Mouse (Mus musculus): Measurements from ENCODE around the gene Tbxa2r.

GRCm38 (mm10) chr10:81355533-81355932, 27.0 kb downstream of the Tbxa2r start:
- TF ChIP-seq EP300 (IDR thresholded peaks at IDR 0.05) (no peak), CTCF (IDR thresholded peaks at IDR 0.05) (no peak)
